In genomic region chr9:24170728-24171127, GRCm38 (mm10) we compare ENCODE assay signal across 33 mouse cellular contexts.
"Had no signal": no experiment of that assay in that cellular context is flagged by ENCODE, and none has a peak within 500 bp of the region (broad histone marks: within the 10 kb centered on the region; RNA-seq: fewer than 3 reads in every experiment).

No protein-coding gene starts in this region.

- H3K27ac ChIP-seq: heart, embryonic 13.5 days; heart, embryonic 15.5 days; hindbrain, embryonic 10.5 days; hindbrain, embryonic 12.5 days; hindbrain, embryonic 13.5 days; hindbrain, embryonic 14.5 days; hindbrain, embryonic 15.5 days; hindbrain, postnatal 0 days; intestine, embryonic 15.5 days; kidney, embryonic 15.5 days; kidney, postnatal 0 days; layer of hippocampus, adult 2 months; left cerebral cortex, adult 2 months had no signal

- H3K4me3 ChIP-seq: heart, embryonic 13.5 days; heart, embryonic 15.5 days; hindbrain, embryonic 10.5 days; hindbrain, embryonic 12.5 days; hindbrain, embryonic 13.5 days; hindbrain, embryonic 15.5 days; intestine, embryonic 15.5 days; kidney, embryonic 15.5 days; layer of hippocampus, adult 2 months; left cerebral cortex, adult 2 months had no signal

- ATAC-seq: hindbrain, embryonic 16.5 days; hindbrain, postnatal 0 days; inflammation-experienced regulatory T-cells, adult 6 months; intestine, embryonic 15.5 days; intestine, embryonic 16.5 days; intestine, postnatal 0 days had no signal

- H3K27me3 ChIP-seq: heart, embryonic 13.5 days; heart, embryonic 15.5 days; hindbrain, embryonic 12.5 days; hindbrain, embryonic 13.5 days; hindbrain, embryonic 15.5 days; intestine, embryonic 15.5 days; kidney, embryonic 15.5 days had no signal

- DNase-seq: heart, postnatal 10 days; heart, postnatal 14 days; heart, postnatal 36 days; heart, postnatal 4 days; kidney, adult 11 months; kidney, adult 18-20 months; kidney, adult 2 months; kidney, adult 8-10 months; kidney, adult 9 months; kidney, postnatal 10 days; kidney, postnatal 14 days; kidney, postnatal 25 days; kidney, postnatal 36 days; kidney, postnatal 4 days; layer of hippocampus, adult 9-11 months; layer of hippocampus, postnatal 36 days had no signal

- H3K4me1 ChIP-seq: heart, embryonic 15.5 days; hindbrain, embryonic 10.5 days; hindbrain, embryonic 12.5 days; hindbrain, embryonic 13.5 days; hindbrain, embryonic 15.5 days; intestine, embryonic 15.5 days; kidney, embryonic 15.5 days had no signal
